Mouse (Mus musculus) brain, embryonic 18.5 days (tissue): ENCODE data around the gene Tex35.

Experiments used
- DNase-seq: peaks from one replicate; pipeline ENCODE4 v3.0.0-alpha.2; 2012; ENCODE audit warnings: low read depth, low spot score

Gene Tex35

GRCm38 (mm10) chr1:157049886-157050285 lies 58.6 kb downstream of the Tex35 start:
- DNase-seq = no peak
